Mouse (Mus musculus) E14TG2a.4 (cell line): ENCODE measurements at regions not wholly inside any gene's neighbourhood (a gene's known extent, or its start where the extent isn't known, plus 50 kb on each side); places are given as distances from the start of the nearest gene placed in this dataset.

ENCODE experiments used
- CTCF ChIP-seq: conservative IDR thresholded peaks from 2 replicates; pipeline ENCODE4 v1.5.1; 2014; ENCODE audit warnings: low read length
- NANOG ChIP-seq: IDR thresholded peaks from 2 replicates; pipeline ENCODE4 v1.6.1; 2014; ENCODE audit warnings: borderline replicate concordance, low read length, mixed read lengths
- POU5F1 ChIP-seq: IDR thresholded peaks from 2 replicates; pipeline ENCODE4 v1.6.1; 2014; ENCODE audit warnings: low read length, borderline replicate concordance

- TF ChIP-seq CTCF (no peak), POU5F1 (no peak), NANOG (no peak)
Measured at GRCm38 (mm10) chr5:41204417-41204816, 503.5 kb downstream of the Rab28 start.
